30 mouse cellular contexts compared by ENCODE assay signal in the genomic region with DNA sequence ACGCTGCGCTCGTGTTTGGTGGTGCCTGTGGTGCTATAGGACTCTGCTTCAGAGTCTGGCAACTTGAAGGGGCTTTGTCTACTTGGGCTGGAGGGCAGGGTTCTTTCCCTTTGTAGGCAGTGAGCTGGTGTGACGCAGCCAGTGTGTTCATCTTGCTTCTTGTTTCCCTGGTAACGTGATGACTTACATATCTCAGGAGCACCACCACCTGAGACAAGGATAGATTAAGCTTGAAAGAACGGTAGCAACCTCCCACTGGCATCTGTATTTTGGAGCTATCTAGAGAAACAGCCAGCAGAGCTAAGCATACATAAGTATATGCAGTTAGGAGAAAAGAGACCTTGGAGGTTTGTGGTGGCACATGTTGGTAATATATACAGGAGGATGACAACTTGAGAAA. TPM values are rescaled to one million over a fixed set of nuclear protein-coding genes. Genes with fewer than 3 reads are reported as not detected.
A peak's percentile ranks its signal among the peaks of the same experiment; 100 is the strongest.
DNase-seq lines count a peak whose midpoint lies in the region; ATAC-seq lines count a peak whose summit lies in the region.
"Had no signal": no experiment of that assay in that cellular context is flagged by ENCODE, and none has a peak within 500 bp of the region (broad histone marks: within the 10 kb centered on the region; RNA-seq: fewer than 3 reads in every experiment).

No protein-coding gene starts in this region.

- H3K27me3 ChIP-seq in liver, embryonic 11.5 days (replicated peaks; ENCODE audit: control insufficient read depth, insufficient read depth, low read length), result no peaks in the 10 kb centered on the region
- no peaks in the 10 kb centered on the region for H3K27me3 ChIP-seq in limb, embryonic 10.5 days (ENCODE audit: low read depth, poor library complexity, severe bottlenecking)
- H3K27me3 ChIP-seq: CH12.LX; embryonic facial prominence, embryonic 13.5 days; forebrain, embryonic 13.5 days; heart, embryonic 15.5 days; limb, embryonic 13.5 days; liver, embryonic 13.5 days; megakaryocyte, embryonic 14.5 days; neural tube, embryonic 12.5 days had no signal

- ATAC-seq in liver, embryonic 11.5 days (replicated peaks; ENCODE audit: low FRiP score), result no peak
- ATAC-seq: forebrain, embryonic 13.5 days; inflammation-experienced regulatory T-cells, adult 6 months had no signal

- 91% methylated on average over 6 of the region's 6 CpGs for WGBS in liver, embryonic 11.5 days
- WGBS in limb, embryonic 10.5 days, result 93% methylated on average over 6 of the region's 6 CpGs

- intact Hi-C loops in left cerebral cortex, postnatal 25 days (cut with DNase I), result no loop called here

- H3K36me3 ChIP-seq in liver, embryonic 11.5 days (ENCODE audit: control insufficient read depth, insufficient read depth, low read length), result peaks cover 52% of the 10 kb centered on the region
- H3K36me3 ChIP-seq in limb, embryonic 10.5 days, result peaks cover 100% of the 10 kb centered on the region

- no peak overlapping the region for H3K9ac ChIP-seq in liver, embryonic 11.5 days (ENCODE audit: low read depth, low read length)
- H3K9ac ChIP-seq: embryonic facial prominence, embryonic 13.5 days; forebrain, embryonic 13.5 days; heart, embryonic 15.5 days; hindbrain, embryonic 14.5 days; limb, embryonic 13.5 days; liver, embryonic 13.5 days; lung, embryonic 14.5 days; neural tube, embryonic 12.5 days had no signal

- peak; percentile 84 for DNase-seq in right cerebral cortex, adult 18-20 months
- no peak for DNase-seq in right cerebral cortex, postnatal 4 days
- peak; percentile 57 to 95 for DNase-seq in left cerebral cortex, postnatal 25 days (ENCODE audit: low spot score in 2 of 2)
- DNase-seq in right cerebral cortex, postnatal 14 days, result peak; percentile 21
- DNase-seq in liver, embryonic 11.5 days (ENCODE audit: low spot score), result no peak
- no peak for DNase-seq in Muller cell, postnatal 12 days (ENCODE audit: inconsistent ontology term)
- DNase-seq in limb, embryonic 10.5 days (ENCODE audit: low spot score), result no peak
- DNase-seq: adrenal gland, adult 8-10 months; B cell, adult 2 months; cerebellum, adult 2 months; cerebellum, postnatal 25 days; embryo, embryonic 11 days; gastrocnemius, adult 2 months; heart, postnatal 36 days; kidney, adult 18-20 months; liver, embryonic 13.5 days; lung, embryonic 14.5 days; midbrain, embryonic 14.5 days; spleen, adult 18-20 months; thymus, postnatal 14 days had no signal

- no peak overlapping the region for H3K27ac ChIP-seq in liver, embryonic 11.5 days (ENCODE audit: low read depth, low read length)
- H3K27ac ChIP-seq in limb, embryonic 10.5 days, result no peak overlapping the region
- H3K27ac ChIP-seq: embryonic facial prominence, embryonic 13.5 days; forebrain, embryonic 13.5 days; gastrocnemius, adult 2 months; heart, embryonic 15.5 days; hindbrain, embryonic 14.5 days; limb, embryonic 13.5 days; liver, embryonic 13.5 days; neural tube, embryonic 12.5 days had no signal

- no peak overlapping the region for H3K4me2 ChIP-seq in liver, embryonic 11.5 days
- H3K4me2 ChIP-seq: embryonic facial prominence, embryonic 13.5 days; forebrain, embryonic 13.5 days; heart, embryonic 15.5 days; hindbrain, embryonic 14.5 days; limb, embryonic 13.5 days; liver, embryonic 13.5 days; lung, embryonic 14.5 days; neural tube, embryonic 12.5 days had no signal

- H3K4me3 ChIP-seq in liver, embryonic 11.5 days (ENCODE audit: low read depth, low read length), result no peak overlapping the region
- H3K4me3 ChIP-seq in limb, embryonic 10.5 days, result no peak overlapping the region
- H3K4me3 ChIP-seq: embryonic facial prominence, embryonic 13.5 days; erythroblast, embryonic 14.5 days; forebrain, embryonic 13.5 days; gastrocnemius, adult 2 months; heart, embryonic 15.5 days; limb, embryonic 13.5 days; liver, embryonic 13.5 days; neural tube, embryonic 12.5 days had no signal

- no peaks in the 10 kb centered on the region for H3K4me1 ChIP-seq in liver, embryonic 11.5 days (replicated peaks; ENCODE audit: control insufficient read depth, insufficient read depth, low read length)
- no peaks in the 10 kb centered on the region for H3K4me1 ChIP-seq in limb, embryonic 10.5 days
- H3K4me1 ChIP-seq: embryonic facial prominence, embryonic 13.5 days; forebrain, embryonic 13.5 days; heart, embryonic 15.5 days; limb, embryonic 13.5 days; liver, embryonic 13.5 days; neural tube, embryonic 12.5 days had no signal

- H3K9me3 ChIP-seq in liver, embryonic 11.5 days (ENCODE audit: control insufficient read depth, low read length), result 0 out of 2 replicates have a peak, but pooled peaks cover 1% of the 10 kb centered on the region
- no peaks in the 10 kb centered on the region for H3K9me3 ChIP-seq in limb, embryonic 10.5 days (replicated peaks)
- H3K9me3 ChIP-seq: embryonic facial prominence, embryonic 13.5 days; forebrain, embryonic 13.5 days; megakaryocyte, embryonic 14.5 days had no signal

RNA-seq across cellular contexts. Expression of gene Foxk2, which starts 45.6 kb away (rescaled TPM):
- total RNA-seq in left cerebral cortex, postnatal 25 days (2021), result 10 to 100 TPM; 86.2 to 92.6 TPM
- polyA plus RNA-seq in liver, embryonic 11.5 days (2014; fragmentation: Nextera tagmentation; extraction: Ambion mirVana), result 9.3 and 10.7 TPM in 2 replicates
- polyA plus RNA-seq in limb, embryonic 10.5 days (2016; fragmentation: Nextera tagmentation; extraction: Ambion mirVana), result 11.0 and 11.1 TPM in 2 replicates

RNA-seq across cellular contexts. Expression of gene Wdr45b, which starts 48.9 kb away (rescaled TPM):
- 10 to 100 TPM; 70.3 to 79.7 TPM for total RNA-seq in left cerebral cortex, postnatal 25 days (2021)
- polyA plus RNA-seq in liver, embryonic 11.5 days (2014; fragmentation: Nextera tagmentation; extraction: Ambion mirVana), result 53.3 and 55.4 TPM in 2 replicates
- polyA plus RNA-seq in limb, embryonic 10.5 days (2016; fragmentation: Nextera tagmentation; extraction: Ambion mirVana), result 108 and 119 TPM in 2 replicates

Comparison
In these comparisons a context has a peak if more than half of its experiments do, and no peak if none do; other contexts are left out.
1. DNase-seq: peak in right cerebral cortex, adult 18-20 months (single experiment), left cerebral cortex, postnatal 25 days (2 of 2) and right cerebral cortex, postnatal 14 days (single experiment); none in right cerebral cortex, postnatal 4 days (single experiment), liver, embryonic 11.5 days (single experiment), Muller cell, postnatal 12 days (single experiment) and limb, embryonic 10.5 days (single experiment).